Mouse (Mus musculus) embryo, embryonic 9.5 days (tissue): ENCODE measurements around the gene Panx1.

Source experiments
- DNase-seq: peaks from one replicate; pipeline ENCODE4 v3.0.0-alpha.2; 2017; ENCODE audit errors: extremely low spot score

Panx1 gene

DNA sequence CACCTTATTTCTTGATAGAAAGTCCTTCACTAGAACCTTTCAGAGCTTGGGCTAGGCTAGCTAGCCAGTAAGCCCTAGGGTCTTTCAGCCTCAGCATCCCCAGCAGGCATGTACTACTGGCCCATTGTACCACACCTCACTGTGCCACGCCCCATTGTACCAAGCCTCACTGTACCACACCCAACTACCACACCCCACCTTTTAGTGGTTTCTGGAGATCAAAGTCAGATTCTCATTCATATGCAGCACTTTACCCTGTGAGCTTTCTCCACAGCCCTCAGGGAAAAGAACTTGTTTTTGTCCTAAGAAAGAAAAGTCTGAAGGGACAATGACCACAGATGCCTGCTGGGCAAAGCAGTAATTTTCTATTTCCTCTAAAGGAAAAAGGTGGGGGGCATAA is 22.2 kb downstream of the Panx1 start:
- DNase-seq: no peak

DNA sequence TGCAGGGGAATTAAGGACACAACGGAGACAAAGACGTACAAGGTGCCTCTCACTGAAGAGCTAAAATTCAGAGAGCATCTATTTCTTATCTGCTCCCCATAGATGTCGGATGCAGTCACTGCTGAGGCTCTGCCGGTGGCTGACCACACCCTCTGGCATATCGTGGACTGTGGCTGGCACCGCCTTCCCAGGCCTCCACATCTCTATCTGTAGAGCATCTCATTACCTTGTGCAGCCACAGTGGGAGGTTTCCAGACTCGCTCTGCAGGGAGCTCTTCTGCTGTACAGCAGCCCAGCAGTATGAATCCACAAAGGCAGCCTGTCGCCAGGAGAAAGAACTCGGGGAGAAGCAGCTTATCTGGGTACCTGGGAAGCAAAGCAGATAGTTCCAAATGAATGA is 24.1 kb downstream of the Panx1 start:
- no peak for DNase-seq

DNA sequence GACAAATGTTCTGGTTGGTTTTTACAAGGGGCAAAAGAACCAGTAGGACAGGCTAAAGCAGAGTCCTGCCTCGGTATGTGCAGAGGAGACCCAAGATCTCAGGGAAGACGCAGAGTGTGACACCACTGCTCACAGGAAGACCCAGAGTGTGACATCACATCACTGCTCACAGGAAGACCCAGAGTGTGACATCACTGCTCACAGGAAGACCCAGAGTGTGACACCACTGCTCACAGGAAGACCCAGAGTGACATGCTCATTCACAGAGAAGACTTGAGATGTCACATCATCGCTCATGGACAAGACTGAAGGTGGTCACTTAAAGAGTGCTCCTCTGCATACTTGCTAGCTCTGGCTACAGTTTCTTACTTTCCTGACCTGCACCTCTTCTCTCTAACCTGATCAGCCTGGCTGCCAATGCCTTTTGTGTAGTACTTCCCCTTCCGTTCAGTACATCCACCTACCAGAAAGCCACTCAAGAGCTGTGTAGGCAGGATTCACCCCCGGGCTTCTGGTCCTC is 24.7 kb downstream of the Panx1 start:
- no peak for DNase-seq

DNA sequence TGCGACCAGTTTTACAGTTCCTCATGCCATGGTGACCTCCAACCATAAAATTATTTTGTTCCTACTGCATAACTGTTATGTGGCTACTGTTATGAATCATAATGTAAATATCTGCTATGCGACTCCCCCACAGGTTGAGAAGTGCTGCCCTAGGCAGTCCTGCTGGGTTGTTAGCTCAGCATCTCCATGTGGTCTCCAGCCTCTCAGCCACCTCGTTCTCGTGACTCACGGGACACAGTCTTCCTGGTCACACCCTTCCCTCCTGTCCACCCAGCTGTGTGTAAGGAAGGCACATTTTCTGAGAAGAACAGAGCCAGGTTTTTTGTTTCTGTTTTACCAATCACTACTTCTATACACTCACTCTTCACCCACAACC is 26.5 kb downstream of the Panx1 start:
- DNase-seq: no peak

DNA sequence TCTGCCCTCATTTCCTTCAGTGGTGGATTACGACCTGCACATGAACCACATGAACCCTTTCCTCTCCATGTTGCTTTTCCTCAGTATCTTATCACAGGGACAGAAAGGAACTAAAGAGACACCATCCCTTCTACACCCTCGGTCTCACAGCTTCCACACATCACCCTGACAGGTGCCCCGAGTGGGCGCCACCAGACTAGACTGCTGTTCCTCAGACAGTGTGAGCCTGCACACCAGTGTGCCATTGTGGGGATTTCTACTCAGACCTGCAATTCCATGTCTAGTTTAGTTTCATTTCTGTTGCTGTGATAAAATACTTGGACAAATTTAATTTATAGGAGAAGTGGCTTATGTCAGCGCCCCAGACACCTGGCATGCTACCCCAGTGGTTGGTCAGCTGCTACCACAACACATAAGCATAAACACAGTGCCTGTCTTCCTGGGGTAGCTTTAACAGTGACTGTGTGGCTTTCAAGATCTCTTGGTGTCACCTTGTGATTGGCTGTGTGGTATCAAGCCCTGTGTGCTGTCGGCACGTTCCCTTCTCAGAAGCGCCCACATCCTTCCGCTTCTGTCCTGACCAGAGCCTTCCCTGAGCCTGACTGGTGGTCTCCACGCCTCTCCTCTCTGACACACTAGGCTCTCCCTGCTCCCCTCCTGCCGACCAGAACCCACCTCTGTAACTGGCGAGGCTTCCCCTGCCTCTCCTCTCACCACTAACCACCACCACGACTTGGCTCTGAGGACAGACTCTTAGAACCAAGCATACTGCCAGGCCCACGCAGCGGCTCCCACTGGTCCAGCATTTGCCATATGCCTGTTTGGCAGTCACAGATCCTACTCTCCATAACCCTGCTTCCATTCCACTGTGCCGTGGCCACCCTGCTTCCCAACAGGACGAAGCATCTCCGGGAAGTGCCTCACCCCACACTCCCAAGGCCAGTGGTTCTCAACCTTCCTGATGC is 27.2 kb downstream of the Panx1 start:
- no peak for DNase-seq

DNA sequence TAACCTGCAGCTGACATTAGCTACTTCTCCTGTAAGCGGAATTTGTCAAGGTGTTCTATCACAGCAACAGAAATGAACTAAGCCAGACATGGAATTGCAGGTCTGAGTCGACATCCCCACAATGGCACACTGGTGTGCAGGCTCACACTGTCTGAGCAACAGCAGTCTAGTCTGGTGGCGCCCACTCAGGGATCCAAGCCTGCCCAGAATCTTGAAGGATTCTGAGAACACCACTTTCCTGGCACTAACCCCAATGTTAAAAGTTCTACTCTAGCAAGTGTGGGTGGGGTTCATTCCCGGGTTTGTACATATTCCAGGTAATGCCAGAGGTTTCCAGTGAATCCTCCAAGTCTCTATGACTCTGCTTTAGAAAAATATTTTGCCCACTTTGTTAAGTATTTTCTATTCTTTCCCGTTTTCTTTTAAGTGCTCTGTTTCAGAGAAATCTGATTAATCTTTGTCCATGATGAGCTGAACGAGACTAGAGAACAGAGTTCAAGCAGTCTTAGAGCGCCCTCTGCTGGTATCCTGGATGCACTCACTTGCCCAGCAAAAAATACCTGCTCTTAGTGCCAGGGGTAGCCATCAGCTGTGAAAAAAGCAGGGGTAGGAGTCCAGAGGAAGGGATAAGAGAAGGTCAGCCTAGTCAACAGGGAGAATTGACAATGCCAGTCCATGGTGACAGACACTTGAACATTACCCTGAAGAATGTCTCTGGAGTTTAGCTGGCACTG is 29.9 kb downstream of the Panx1 start:
- DNase-seq: peak; percentile 72

- no peak for DNase-seq
Observed at GRCm38 (mm10) chr9:15007566-15007965, 37.7 kb downstream of the Panx1 start.

GRCm38 (mm10) chr9:15004298-15004685 is 41.0 kb downstream of the Panx1 start:
- no peak for DNase-seq

- peak; percentile 70 for DNase-seq
Observed at GRCm38 (mm10) chr9:15003676-15004297, 41.5 kb downstream of the Panx1 start.

DNA sequence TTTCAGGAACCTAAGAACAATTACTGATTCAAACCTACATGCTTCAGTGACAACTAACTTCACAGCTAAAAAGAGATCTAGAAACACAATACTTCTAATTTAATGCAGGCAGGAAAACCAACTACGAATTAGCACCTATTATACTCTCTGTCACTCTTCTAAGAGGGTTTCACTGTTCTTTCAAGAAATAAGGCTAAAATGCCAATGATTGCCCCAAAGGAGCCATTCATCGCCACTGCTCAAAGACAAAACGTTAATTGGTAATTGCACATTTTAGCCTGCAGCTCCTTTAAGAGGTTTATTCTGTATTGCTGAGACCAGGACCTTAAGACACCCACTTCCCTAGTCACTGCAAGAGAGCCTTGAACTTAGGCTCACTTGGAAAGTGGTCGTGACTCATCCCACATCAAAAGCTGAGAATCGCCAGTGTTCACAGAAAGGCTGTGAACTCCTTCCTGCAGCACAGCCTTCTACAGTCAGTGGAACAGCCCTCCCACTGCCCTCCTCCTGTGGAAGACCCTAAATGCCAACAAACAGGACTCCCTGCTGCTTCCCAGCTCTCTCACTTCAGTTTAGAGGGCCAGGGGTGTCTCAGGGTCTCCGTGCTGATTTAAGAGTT is 42.2 kb downstream of the Panx1 start:
- DNase-seq: peak; percentile 27

- DNase-seq: no peak
Observed at GRCm38 (mm10) chr9:14998790-14999189, 46.5 kb downstream of the Panx1 start.

- DNase-seq: no peak
Observed at GRCm38 (mm10) chr9:14997271-14998055, 47.8 kb downstream of the Panx1 start.

DNA sequence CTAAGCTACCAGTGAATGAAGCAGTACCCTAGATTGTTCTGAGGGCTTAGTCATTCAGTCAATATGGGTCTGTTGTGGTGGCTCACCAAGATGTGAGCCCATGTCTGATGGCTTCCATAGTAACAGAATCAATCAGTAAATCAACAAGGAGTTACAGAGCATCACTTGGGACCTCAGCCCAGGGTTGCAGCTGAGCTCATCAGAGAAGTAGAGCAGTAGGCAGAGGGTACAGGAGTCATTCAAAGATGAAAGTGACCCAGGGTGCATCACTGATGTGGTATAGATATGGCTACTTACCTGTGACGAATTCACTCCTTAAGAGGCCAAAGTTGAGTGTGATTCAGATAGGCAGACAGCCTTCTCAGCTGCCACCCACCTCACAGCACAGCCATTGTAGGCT is 49.8 kb downstream of the Panx1 start:
- DNase-seq: no peak

DNA sequence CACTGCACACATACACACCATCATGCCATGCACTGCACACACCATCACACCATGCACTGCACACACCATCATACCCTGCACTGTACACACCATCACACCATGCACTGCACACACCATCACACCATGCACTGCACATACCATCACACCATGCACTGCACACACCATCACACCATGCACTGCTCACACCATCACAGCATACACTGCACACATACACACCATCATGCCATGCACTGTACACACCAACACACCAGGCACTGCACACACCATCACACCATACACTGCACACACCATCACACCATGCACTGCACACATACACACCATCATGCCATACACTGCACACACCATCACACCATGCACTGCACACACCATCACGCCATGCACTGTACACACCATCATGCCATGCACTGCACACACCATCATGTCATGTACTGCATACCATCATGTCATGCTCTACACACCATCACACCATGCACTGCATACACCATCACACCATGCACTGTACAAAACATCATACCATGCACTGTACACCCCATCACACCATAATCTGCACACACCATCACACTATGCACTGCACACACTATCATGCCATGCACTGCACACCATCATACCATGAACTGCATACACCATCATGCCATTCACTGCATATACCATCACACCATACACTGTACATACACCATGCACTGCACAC is 56.5 kb downstream of the Panx1 start:
- DNase-seq: no peak

DNA sequence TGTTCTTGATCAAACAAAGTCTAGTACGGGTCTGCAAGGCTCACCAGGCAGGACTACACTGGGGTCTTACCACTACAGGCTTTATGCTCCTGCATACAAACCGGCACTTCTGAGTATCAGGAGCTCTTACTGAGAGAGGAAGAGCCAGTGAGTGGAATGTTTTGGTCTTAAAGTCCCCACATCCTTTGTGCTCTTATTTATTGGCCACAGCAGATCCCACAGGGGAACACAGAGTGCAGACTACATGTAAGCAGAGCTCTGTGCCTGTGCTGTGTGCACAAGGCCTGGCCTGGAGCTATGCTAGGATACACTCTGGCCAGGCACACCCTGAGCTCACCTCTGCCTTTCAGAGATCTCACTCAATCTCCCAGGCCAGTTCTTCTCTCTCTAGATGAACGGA is 62.1 kb downstream of the Panx1 start:
- no peak for DNase-seq

GRCm38 (mm10) chr9:14982683-14983082 is 62.6 kb downstream of the Panx1 start:
- DNase-seq: no peak

DNA sequence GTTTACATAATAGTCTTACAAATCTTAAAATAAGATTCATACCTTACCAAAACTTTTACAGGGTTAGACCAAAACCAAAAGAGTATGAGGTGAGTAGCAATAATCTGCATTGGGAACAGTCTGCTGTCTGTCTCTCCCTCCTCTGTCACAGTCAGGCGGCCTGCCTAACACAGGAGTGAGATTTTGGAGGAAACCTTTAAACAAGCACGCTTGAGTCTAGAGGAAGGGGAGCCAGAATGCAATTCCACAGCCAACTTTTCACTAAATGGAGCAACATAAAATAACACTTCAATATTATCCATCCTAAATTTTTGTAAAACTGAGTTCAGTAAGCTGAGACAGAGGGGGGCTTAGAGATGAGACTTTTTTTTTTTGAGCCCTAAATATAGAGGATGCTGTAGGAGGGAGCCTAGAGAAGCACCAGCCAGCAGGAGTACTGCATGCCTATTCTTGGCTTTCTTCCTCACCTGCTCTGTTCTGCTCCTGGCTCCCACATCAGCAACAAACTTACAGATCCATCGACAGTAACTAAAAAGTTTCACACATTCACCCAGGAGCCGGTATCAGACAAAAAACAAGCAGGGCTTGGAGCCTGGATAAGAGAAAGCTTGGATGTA is 63.6 kb downstream of the Panx1 start:
- no peak for DNase-seq

DNA sequence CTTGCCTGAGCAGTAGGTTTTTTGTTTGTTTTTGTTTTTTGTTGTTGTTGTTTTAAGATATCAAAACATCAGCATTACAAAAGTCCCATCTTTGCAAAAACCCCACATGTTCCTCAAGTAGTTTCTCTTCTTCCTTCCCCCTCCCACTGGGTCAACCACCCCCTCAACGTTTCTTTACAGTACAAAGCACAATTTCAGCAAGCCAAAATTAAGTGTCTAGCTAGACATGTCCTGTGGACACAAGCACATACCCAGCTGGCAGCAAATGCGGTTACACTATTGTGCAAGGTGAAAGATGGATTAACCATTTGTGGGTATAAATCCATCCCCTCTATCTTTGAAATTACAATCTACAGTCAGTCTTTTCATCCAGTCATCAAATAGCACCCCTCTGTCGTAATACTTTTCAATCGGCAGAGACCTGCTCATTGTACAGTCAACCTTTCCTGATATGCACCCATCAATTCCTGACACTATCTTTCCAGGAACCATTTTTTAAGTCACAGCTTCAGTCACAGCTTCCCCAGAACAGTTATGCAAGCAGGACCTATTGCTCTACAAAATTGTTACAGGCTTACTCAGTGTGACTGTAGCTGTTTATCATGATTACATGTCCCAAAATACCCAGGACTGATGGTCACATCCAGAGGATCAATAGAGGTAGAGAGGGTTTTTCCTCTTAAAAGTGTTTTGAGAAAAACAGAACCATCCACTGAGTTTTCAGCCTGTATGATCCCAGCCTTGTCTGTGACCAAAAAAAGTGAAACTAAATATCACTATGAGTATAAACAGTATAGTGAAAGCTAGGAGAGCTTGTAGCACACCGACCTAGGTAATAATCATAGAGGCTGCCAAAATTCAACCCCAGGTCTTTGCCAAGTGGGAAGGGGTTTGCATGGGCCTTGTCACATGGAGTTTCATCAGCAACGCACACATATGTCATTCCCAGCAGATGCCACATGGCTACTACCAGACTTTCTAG is 70.7 kb downstream of the Panx1 start:
- DNase-seq: no peak

DNA sequence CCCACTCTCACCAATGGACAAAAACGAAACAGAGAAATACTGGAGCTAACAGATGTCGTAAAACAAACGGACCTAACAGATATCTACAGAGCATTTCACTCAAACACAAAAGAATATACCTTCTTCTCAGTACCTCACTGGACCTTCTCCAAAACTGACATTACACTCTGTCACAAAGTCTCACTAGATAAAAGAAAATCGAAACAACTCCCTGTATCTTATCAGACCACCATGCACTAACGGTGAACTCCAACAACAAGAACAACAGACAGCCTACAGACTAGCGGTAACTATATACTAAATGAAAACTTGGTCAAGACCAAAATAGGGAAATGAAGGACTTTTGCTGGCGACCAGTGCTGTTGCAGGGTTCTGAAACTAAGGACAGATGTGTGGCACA is 71.5 kb downstream of the Panx1 start:
- DNase-seq: no peak
